Mouse (Mus musculus): Measurements from ENCODE around the gene Ndufa11.

- no peak for TF ChIP-seq CTCF (IDR thresholded peaks at IDR 0.05; ENCODE audit: insufficient read depth, low read length)
- TF ChIP-seq POLR2A (IDR thresholded peaks at IDR 0.05; ENCODE audit: borderline replicate concordance, extremely low read depth, low read depth, low read length) = peak; percentile 67; the same call in 1 of the 2 replicates
These were observed 44.4 kb downstream of the Ndufa11 start for GRCm38 (mm10) chr17:56761991-56762410.

Data from lung, adult 2 months (tissue).